Mouse (Mus musculus): ENCODE data around the gene Car4. TPM values are rescaled to one million over a fixed set of nuclear protein-coding genes. Genes with fewer than 3 reads are reported as not detected.

Car4 gene
- polyA plus RNA-seq (2015; fragmentation: Nextera tagmentation; extraction: Ambion mirVana): 0.57 and 0.58 TPM in 2 replicates

DNA sequence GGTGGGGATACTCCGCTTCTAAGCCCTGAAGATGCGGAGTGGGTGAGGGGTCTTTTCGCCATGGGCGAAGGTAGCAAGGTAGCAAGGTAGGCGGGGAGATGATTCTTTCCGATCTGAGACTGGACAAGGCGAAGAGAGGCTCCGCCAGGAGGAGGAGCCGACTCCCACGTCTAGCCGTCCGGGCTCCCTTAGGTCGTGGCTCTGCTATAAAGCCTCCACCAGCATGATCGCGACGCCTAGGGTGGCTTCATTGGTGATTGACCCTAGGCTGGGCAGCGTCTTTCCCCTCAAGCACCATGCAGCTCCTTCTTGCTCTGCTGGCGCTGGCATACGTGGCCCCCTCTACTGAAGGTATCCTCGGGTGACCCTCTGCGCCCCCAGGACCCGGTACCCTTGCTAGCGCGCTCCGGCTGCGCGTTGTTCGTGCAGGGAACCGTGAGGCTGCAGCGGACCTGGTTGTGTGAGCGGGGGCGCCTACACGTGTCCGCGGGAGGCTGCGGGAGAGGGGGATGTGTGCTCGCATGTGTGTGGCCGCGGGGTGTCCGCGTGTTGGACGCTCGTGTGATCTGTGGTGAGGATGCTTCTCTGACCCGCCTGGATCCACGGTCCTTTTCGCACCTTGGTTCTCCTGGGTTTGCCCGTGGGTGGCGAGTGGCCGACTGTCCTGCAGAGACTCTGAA, at the start of gene Car4:
Gene Car4 (plus strand): TSS at position 196 of the 680 bp plus-strand sequence.
- H3K4me1 ChIP-seq: peaks cover 14% of the 10 kb centered on the region
- H3K9ac ChIP-seq: no peak within 1 kb of the TSS
- H3K4me2 ChIP-seq (replicated peaks): peak within 1 kb of the TSS; percentile 37
- no peak within 1 kb of the TSS for H3K27ac ChIP-seq (replicated peaks)
- no peaks in the 10 kb centered on the region for H3K9me3 ChIP-seq (replicated peaks)
- 1% methylated on average over 49 of the region's 49 CpGs for WGBS
- peak within 1 kb of the TSS; percentile 28 for H3K4me3 ChIP-seq (replicated peaks)
- no peak for ATAC-seq (ENCODE audit: insufficient number of reproducible peaks, low FRiP score, low TSS enrichment, low read depth)
- H3K27me3 ChIP-seq: peaks cover 48% of the 10 kb centered on the region
- H3K36me3 ChIP-seq: no peaks in the 10 kb centered on the region

DNA sequence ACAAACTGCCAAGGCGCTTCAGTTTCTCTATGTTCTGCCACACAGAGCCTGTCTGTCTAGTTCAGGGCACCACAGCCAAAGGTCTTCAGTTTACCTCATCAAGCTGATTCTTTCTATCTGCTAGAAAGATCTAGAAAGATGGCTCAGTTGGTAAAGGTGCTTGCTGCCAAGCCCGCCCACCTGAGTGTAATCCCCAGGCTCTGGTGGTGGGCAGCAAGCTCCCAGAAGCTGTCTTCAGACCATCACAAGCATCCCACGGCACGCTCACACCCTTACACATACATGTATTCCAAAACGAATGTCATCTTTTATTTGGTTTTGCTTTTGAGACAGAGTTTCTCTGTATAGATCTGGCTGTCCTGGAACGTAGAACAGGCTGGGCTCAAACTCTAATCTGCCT, 49.1 kb upstream of the Car4 start:
- no peaks in the 10 kb centered on the region for H3K9me3 ChIP-seq (replicated peaks)
- H3K27me3 ChIP-seq: no peaks in the 10 kb centered on the region
- H3K4me3 ChIP-seq (replicated peaks): no peak overlapping the region
- WGBS: 96% methylated on average over 6 of the region's 6 CpGs
- no peaks in the 10 kb centered on the region for H3K4me1 ChIP-seq
- ATAC-seq (ENCODE audit: insufficient number of reproducible peaks, low FRiP score, low TSS enrichment, low read depth): no peak
- H3K4me2 ChIP-seq (replicated peaks): no peak overlapping the region
- peaks cover 84% of the 10 kb centered on the region for H3K36me3 ChIP-seq
- no peak overlapping the region for H3K27ac ChIP-seq (replicated peaks)
- no peak overlapping the region for H3K9ac ChIP-seq

DNA sequence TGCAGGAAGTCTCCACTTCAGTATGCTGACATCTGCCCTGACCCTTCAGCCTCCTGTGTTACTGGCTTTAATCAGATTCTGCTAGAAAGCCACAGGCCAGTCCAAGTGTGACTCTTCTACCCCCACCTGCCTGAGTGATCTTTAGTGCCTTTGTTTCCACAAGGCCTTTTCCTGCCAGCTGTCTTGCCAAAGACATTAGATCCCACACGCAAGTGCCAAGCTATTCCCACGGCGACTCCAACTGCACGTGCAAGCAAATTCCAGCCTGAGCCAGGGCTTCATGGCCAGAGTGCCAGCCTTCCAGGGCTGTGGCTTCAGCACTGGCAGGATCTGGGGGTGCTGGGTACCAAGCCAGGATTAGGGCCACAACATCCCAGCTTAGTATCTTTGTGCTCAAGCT, 47.2 kb upstream of the Car4 start:
- Histone ChIP-seq H3K4me2 (replicated peaks) (no peak overlapping the region), H3K4me3 (replicated peaks) (no peak overlapping the region), H3K27me3 (no peaks in the 10 kb centered on the region), H3K4me1 (peaks cover 11% of the 10 kb centered on the region), H3K9ac (no peak overlapping the region), H3K27ac (replicated peaks) (no peak overlapping the region), H3K9me3 (replicated peaks) (no peaks in the 10 kb centered on the region), H3K36me3 (peaks cover 83% of the 10 kb centered on the region)
- 68% methylated on average over 4 of the region's 4 CpGs for WGBS
- ATAC-seq (ENCODE audit: insufficient number of reproducible peaks, low FRiP score, low TSS enrichment, low read depth): no peak

DNA sequence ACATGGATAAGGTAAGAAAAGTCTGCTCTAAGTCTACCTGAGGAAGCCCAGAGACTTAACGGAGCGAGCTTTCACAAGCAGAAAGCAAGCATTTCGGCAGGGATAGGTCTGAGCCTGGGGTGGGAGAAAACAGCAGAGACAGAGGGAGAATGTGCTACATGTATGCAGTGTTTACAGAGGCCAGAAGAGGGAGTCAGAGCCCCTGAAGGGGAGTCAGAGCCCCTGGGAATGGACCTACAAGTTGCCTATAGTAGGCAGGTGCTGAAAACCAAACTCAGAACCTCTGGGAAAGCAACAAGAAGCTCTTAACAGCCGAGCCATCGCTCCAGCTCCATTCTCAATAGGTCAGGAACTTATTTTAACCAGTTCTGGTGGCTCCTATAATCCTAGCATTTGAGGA, 42.9 kb upstream of the Car4 start:
- no peak overlapping the region for H3K9ac ChIP-seq
- no peak overlapping the region for H3K27ac ChIP-seq (replicated peaks)
- peaks cover 24% of the 10 kb centered on the region for H3K4me1 ChIP-seq
- H3K4me2 ChIP-seq (replicated peaks): no peak overlapping the region
- H3K36me3 ChIP-seq: peaks cover 43% of the 10 kb centered on the region
- ATAC-seq (ENCODE audit: insufficient number of reproducible peaks, low FRiP score, low TSS enrichment, low read depth): no peak
- 80% methylated on average over 5 of the region's 5 CpGs for WGBS
- H3K27me3 ChIP-seq: no peaks in the 10 kb centered on the region
- no peaks in the 10 kb centered on the region for H3K9me3 ChIP-seq (replicated peaks)
- no peak overlapping the region for H3K4me3 ChIP-seq (replicated peaks)

DNA sequence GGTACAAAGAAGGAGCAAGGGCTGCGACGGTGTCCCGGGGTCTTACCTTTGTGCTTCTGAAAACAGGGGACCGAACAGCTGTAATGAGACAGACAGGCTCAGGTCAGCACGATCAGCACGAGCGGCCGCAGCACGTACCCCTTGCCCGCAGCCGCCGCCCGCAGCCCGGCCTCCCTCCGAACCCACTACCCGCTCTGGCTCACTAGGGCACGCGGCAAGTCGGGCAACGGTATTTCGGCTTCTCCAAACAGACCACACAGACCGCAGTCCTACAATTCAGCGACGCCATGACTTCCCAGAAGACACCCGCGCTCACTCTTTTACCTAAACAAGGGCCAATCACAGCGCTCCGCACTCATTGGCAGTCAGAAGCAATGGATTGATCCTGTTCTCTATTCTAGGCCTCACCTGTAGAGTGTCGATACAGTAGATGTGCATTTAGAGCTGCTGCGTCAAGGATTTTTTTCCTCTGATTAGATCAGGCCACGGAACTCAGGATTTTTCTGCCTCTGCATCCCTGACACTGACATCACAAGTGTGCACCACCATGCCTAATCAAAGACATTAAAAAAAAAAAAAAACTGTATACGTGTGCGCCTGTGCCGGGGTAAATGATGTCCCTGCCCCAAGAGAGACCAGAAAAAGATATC, 41.4 kb upstream of the Car4 start, which contains the start of gene Znhit3:
Gene Znhit3 (minus strand): TSS at position 314 of the 650 bp plus-strand sequence.
- Histone ChIP-seq H3K9ac (peak within 1 kb of the TSS; percentile 76), H3K9me3 (replicated peaks) (no peaks in the 10 kb centered on the region), H3K27ac (replicated peaks) (0 out of 2 replicates have a peak within 1 kb of the TSS, but pooled peaks have one; percentile 18), H3K36me3 (peaks cover 32% of the 10 kb centered on the region), H3K4me2 (replicated peaks) (peak within 1 kb of the TSS; percentile 61), H3K4me3 (replicated peaks) (peak within 1 kb of the TSS; percentile 81), H3K27me3 (no peaks in the 10 kb centered on the region), H3K4me1 (peaks cover 24% of the 10 kb centered on the region)
- 2% methylated on average over 34 of the region's 34 CpGs for WGBS
- ATAC-seq (ENCODE audit: insufficient number of reproducible peaks, low FRiP score, low TSS enrichment, low read depth): peak; percentile 87

DNA sequence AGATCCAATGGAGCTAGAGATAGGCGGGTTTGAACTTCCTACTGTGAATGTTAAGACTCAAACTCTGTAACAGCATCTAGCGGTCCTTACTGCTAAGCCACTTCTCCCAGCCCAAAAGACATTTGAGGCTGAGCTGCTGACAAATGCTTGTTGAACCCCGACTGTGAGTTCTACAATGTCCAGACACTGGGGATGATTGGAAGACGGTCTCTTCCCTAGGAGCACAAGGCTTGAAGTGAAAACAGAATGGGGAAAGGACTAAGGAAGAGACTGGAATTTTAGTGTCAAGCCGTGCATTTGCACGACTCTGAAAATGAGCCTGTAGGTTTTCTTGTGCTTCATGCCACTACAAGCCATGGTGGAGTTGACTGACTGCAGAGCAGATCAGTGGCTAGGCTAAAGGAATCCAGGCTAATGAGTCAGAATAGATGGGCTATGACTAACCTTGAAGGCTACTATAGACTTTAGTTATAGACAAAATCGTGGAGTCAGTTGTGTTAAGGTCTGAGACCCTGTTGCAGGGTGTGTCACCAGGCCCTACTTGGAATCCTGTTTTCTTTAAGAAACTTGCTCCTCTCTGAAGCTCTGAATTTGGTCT, 40.8 kb upstream of the Car4 start:
- Histone ChIP-seq H3K9ac (no peak overlapping the region), H3K4me1 (peaks cover 24% of the 10 kb centered on the region), H3K9me3 (replicated peaks) (no peaks in the 10 kb centered on the region), H3K27me3 (no peaks in the 10 kb centered on the region), H3K4me2 (replicated peaks) (peak overlapping the region; percentile 61), H3K36me3 (peaks cover 26% of the 10 kb centered on the region), H3K4me3 (replicated peaks) (peak overlapping the region; percentile 81), H3K27ac (replicated peaks) (no peak overlapping the region)
- no peak for ATAC-seq (ENCODE audit: insufficient number of reproducible peaks, low FRiP score, low TSS enrichment, low read depth)
- 63% methylated on average over 7 of the region's 7 CpGs for WGBS

DNA sequence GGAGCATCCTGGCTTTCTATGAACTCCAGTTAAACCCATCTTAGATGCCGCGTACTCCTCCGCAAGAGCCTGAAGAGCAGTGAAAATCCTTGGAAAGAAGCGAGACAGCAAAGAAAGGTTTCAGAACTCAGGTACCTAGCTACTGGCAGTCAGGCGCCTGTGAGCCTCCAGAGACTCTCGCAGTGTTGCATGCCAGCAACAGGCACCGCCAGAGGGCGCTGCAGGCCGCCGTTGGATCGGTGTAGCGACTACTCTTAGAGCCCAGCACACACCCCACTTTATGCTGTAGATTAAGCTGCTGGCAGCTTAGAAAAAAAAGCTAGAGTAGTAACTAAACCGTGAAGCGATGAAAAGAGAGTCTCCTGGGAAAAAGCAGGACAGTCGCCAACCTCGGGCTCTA, 39.2 kb upstream of the Car4 start:
- 5% methylated on average over 16 of the region's 16 CpGs for WGBS
- Histone ChIP-seq H3K36me3 (peaks cover 11% of the 10 kb centered on the region), H3K4me3 (replicated peaks) (peak overlapping the region; percentile 17; the same call in 1 of the 2 replicates), H3K4me2 (replicated peaks) (peak overlapping the region; percentile 40), H3K27me3 (no peaks in the 10 kb centered on the region), H3K9me3 (replicated peaks) (no peaks in the 10 kb centered on the region), H3K27ac (replicated peaks) (no peak overlapping the region), H3K9ac (no peak overlapping the region), H3K4me1 (peaks cover 24% of the 10 kb centered on the region)
- ATAC-seq (ENCODE audit: insufficient number of reproducible peaks, low FRiP score, low TSS enrichment, low read depth): no peak

DNA sequence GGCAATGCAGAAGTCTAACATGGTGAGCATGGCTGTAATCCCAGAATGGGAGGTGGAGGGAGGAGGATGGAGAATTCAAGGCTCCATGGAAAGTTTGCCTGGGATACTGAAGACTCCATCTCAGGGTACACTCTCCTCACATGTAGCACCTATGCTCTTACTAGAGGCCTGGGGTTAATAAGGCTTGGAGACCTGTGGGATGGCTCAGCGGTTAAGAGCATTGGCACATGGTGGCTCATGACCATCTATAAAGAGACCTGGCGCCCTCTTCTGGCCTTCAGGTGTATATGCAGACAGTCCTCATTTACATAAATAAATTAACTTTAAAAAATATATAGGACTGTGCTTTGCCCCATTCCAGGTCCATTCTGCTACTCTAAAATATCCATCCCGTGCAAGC, 38.3 kb upstream of the Car4 start:
- H3K4me1 ChIP-seq: peaks cover 24% of the 10 kb centered on the region
- H3K27me3 ChIP-seq: no peaks in the 10 kb centered on the region
- no peaks in the 10 kb centered on the region for H3K9me3 ChIP-seq (replicated peaks)
- no peak overlapping the region for H3K9ac ChIP-seq
- ATAC-seq (ENCODE audit: insufficient number of reproducible peaks, low FRiP score, low TSS enrichment, low read depth): no peak
- H3K4me2 ChIP-seq (replicated peaks): no peak overlapping the region
- WGBS: 31% methylated on average over 3 of the region's 3 CpGs
- no peak overlapping the region for H3K27ac ChIP-seq (replicated peaks)
- H3K4me3 ChIP-seq (replicated peaks): no peak overlapping the region
- 0 out of 2 replicates have a peak, but pooled peaks cover 4% of the 10 kb centered on the region for H3K36me3 ChIP-seq

DNA sequence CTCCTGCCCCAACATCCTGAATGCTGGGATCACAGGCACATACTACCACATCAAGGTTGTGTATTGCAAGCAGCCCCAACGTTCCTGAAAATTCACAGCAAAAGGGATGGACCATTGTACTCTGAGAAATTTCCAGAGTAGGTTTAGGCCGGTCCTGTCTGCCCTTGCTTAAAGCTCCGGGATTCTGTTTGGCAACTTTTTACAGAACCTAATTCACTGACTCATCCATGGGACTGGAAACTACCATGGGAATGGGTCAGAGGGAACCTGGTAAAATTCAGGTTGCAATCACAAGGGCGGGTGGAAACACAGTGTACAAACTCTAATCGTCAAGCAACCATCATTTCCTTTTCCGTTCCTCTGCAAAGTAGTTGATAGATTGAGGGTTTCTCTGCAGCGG, 37.6 kb upstream of the Car4 start:
- Histone ChIP-seq H3K9ac (no peak overlapping the region), H3K27me3 (no peaks in the 10 kb centered on the region), H3K27ac (replicated peaks) (no peak overlapping the region), H3K4me1 (peaks cover 18% of the 10 kb centered on the region), H3K36me3 (no peaks in the 10 kb centered on the region), H3K4me3 (replicated peaks) (no peak overlapping the region), H3K9me3 (replicated peaks) (no peaks in the 10 kb centered on the region), H3K4me2 (replicated peaks) (no peak overlapping the region)
- 74% methylated on average over 7 of the region's 7 CpGs for WGBS
- no peak for ATAC-seq (ENCODE audit: insufficient number of reproducible peaks, low FRiP score, low TSS enrichment, low read depth)

DNA sequence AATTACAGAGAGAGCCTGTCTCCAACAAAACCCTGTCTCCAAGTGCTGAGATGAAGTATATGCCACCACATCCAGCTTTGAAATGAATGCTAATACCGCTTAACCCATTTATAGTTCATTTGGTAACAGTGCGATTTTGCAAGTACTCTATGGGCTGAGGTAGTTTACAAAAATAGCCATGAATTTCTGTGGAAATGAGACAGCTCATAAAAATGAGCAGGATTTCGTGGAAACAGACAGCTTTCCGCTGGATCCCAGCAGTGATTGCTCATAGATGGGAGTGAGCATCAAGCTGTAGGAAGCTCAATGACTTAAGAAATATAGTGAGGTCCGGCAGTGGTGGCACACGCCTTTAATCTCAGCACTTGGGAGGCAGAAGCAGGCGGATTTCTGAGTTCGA, 36.6 kb upstream of the Car4 start:
- Histone ChIP-seq H3K27ac (replicated peaks) (no peak overlapping the region), H3K4me1 (peaks cover 11% of the 10 kb centered on the region), H3K36me3 (no peaks in the 10 kb centered on the region), H3K27me3 (no peaks in the 10 kb centered on the region), H3K9me3 (replicated peaks) (no peaks in the 10 kb centered on the region), H3K4me3 (replicated peaks) (no peak overlapping the region), H3K4me2 (replicated peaks) (no peak overlapping the region), H3K9ac (no peak overlapping the region)
- no peak for ATAC-seq (ENCODE audit: insufficient number of reproducible peaks, low FRiP score, low TSS enrichment, low read depth)
- 84% methylated on average over 8 of the region's 8 CpGs for WGBS

DNA sequence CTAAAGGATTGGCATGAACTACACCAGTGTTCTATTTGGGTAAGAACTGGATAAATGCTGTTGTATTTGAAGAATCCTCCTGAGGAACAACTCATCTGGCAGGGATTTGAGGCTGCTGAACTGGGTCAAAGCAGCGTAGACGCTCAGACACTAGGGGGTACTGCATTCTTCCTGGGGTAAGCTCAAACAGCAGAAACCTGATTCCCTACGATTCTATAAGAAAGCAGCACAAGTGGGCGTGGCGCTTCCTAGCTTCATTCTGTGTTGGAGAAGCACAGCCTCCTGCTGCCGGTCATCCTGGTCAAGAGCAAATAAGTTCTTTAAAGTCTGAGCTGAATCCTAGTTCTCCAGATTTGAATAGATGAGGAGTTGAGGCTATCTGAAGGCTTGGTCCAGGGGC, 25.3 kb upstream of the Car4 start:
- 9% methylated on average over 6 of the region's 6 CpGs for WGBS
- no peak overlapping the region for H3K4me2 ChIP-seq (replicated peaks)
- H3K9me3 ChIP-seq (replicated peaks): no peaks in the 10 kb centered on the region
- H3K27me3 ChIP-seq: no peaks in the 10 kb centered on the region
- H3K36me3 ChIP-seq: no peaks in the 10 kb centered on the region
- no peak for ATAC-seq (ENCODE audit: insufficient number of reproducible peaks, low FRiP score, low TSS enrichment, low read depth)
- no peaks in the 10 kb centered on the region for H3K4me1 ChIP-seq
- H3K4me3 ChIP-seq (replicated peaks): no peak overlapping the region
- no peak overlapping the region for H3K9ac ChIP-seq
- no peak overlapping the region for H3K27ac ChIP-seq (replicated peaks)

Measured in embryonic facial prominence, embryonic 15.5 days (tissue).